Mouse (Mus musculus): ENCODE results near the gene Megf11. TPM values are rescaled to one million over a fixed set of nuclear protein-coding genes. Genes with fewer than 3 reads are reported as not detected.

Megf11 gene
- polyA plus RNA-seq, 1 experiment from 2014 or later: 0.51 TPM

- Histone ChIP-seq H3K9me3 (replicated peaks) (no peaks in the 10 kb centered on the region), H3K4me1 (replicated peaks) (no peaks in the 10 kb centered on the region), H3K27ac (replicated peaks) (no peak overlapping the region), H3K4me3 (replicated peaks) (no peak overlapping the region), H3K36me3 (replicated peaks) (no peaks in the 10 kb centered on the region), H3K27me3 (no peaks in the 10 kb centered on the region), H3K9ac (no peak overlapping the region), H3K4me2 (no peak overlapping the region)
- WGBS (ENCODE audit: insufficient replicate concordance): 62% methylated on average over 7 of the region's 7 CpGs
- no peak for ATAC-seq (ENCODE audit: insufficient read depth)
Observed at GRCm38 (mm10) chr9:64440101-64440500, 54.7 kb downstream of the Megf11 start.

- ATAC-seq (ENCODE audit: insufficient read depth): no peak
- Histone ChIP-seq H3K4me1 (replicated peaks) (peaks cover 25% of the 10 kb centered on the region), H3K4me2 (no peak overlapping the region), H3K27me3 (no peaks in the 10 kb centered on the region), H3K27ac (replicated peaks) (no peak overlapping the region), H3K4me3 (replicated peaks) (no peak overlapping the region), H3K9me3 (replicated peaks) (no peaks in the 10 kb centered on the region), H3K36me3 (replicated peaks) (no peaks in the 10 kb centered on the region), H3K9ac (no peak overlapping the region)
- WGBS (ENCODE audit: insufficient replicate concordance): 74% methylated on average over 1 of the region's 1 CpGs
Observed at GRCm38 (mm10) chr9:64445981-64446380, 60.6 kb downstream of the Megf11 start.

GRCm38 (mm10) chr9:64447070-64447469 lies 61.6 kb downstream of the Megf11 start:
- Histone ChIP-seq H3K9me3 (replicated peaks) (no peaks in the 10 kb centered on the region), H3K4me1 (replicated peaks) (peaks cover 25% of the 10 kb centered on the region), H3K36me3 (replicated peaks) (no peaks in the 10 kb centered on the region), H3K4me3 (replicated peaks) (no peak overlapping the region), H3K4me2 (peak overlapping the region; percentile 20; the same call in 1 of the 2 replicates), H3K27ac (replicated peaks) (peak overlapping the region; percentile 45; the same call in 1 of the 2 replicates), H3K9ac (no peak overlapping the region), H3K27me3 (no peaks in the 10 kb centered on the region)
- ATAC-seq (ENCODE audit: insufficient read depth): peak; percentile 29; the same call in 1 of the 2 replicates
- WGBS (ENCODE audit: insufficient replicate concordance): 32% methylated on average over 6 of the region's 6 CpGs

- ATAC-seq (ENCODE audit: insufficient read depth): peak; percentile 64
- Histone ChIP-seq H3K9me3 (replicated peaks) (no peaks in the 10 kb centered on the region), H3K9ac (peak overlapping the region; percentile 11; the same call in 1 of the 2 replicates), H3K36me3 (replicated peaks) (no peaks in the 10 kb centered on the region), H3K27ac (replicated peaks) (peak overlapping the region; percentile 45), H3K4me1 (replicated peaks) (peaks cover 28% of the 10 kb centered on the region), H3K4me2 (peak overlapping the region; percentile 23), H3K4me3 (replicated peaks) (no peak overlapping the region), H3K27me3 (no peaks in the 10 kb centered on the region)
- WGBS (ENCODE audit: insufficient replicate concordance): 10% methylated on average over 6 of the region's 6 CpGs
Observed at GRCm38 (mm10) chr9:64447522-64447921, 62.1 kb downstream of the Megf11 start.

- no peak overlapping the region for H3K4me2 ChIP-seq
- H3K27ac ChIP-seq (replicated peaks): 0 out of 2 replicates have a peak overlapping the region, but pooled peaks have one; percentile 19
- peaks cover 25% of the 10 kb centered on the region for H3K4me1 ChIP-seq (replicated peaks)
- ATAC-seq (ENCODE audit: insufficient read depth): no peak
- no peak overlapping the region for H3K4me3 ChIP-seq (replicated peaks)
- H3K27me3 ChIP-seq: 0 out of 2 replicates have a peak, but pooled peaks cover 7% of the 10 kb centered on the region
- no peaks in the 10 kb centered on the region for H3K9me3 ChIP-seq (replicated peaks)
- H3K9ac ChIP-seq: no peak overlapping the region
- H3K36me3 ChIP-seq (replicated peaks): no peaks in the 10 kb centered on the region
- WGBS (ENCODE audit: insufficient replicate concordance): 13% methylated on average over 5 of the region's 5 CpGs
Observed at GRCm38 (mm10) chr9:64452769-64453168, 67.3 kb downstream of the Megf11 start.

GRCm38 (mm10) chr9:64454196-64454595 lies 68.8 kb downstream of the Megf11 start:
- Histone ChIP-seq H3K36me3 (replicated peaks) (no peaks in the 10 kb centered on the region), H3K9ac (no peak overlapping the region), H3K4me1 (replicated peaks) (peaks cover 13% of the 10 kb centered on the region), H3K4me3 (replicated peaks) (no peak overlapping the region), H3K27ac (replicated peaks) (no peak overlapping the region), H3K4me2 (no peak overlapping the region), H3K27me3 (0 out of 2 replicates have a peak, but pooled peaks cover 12% of the 10 kb centered on the region), H3K9me3 (replicated peaks) (no peaks in the 10 kb centered on the region)
- no peak for ATAC-seq (ENCODE audit: insufficient read depth)
- 48% methylated on average over 4 of the region's 4 CpGs for WGBS (ENCODE audit: insufficient replicate concordance)

- Histone ChIP-seq H3K27me3 (peaks cover 12% of the 10 kb centered on the region; the same call in 1 of the 2 replicates), H3K36me3 (replicated peaks) (no peaks in the 10 kb centered on the region), H3K9me3 (replicated peaks) (no peaks in the 10 kb centered on the region), H3K4me2 (no peak overlapping the region), H3K4me1 (replicated peaks) (peaks cover 10% of the 10 kb centered on the region), H3K4me3 (replicated peaks) (no peak overlapping the region), H3K9ac (no peak overlapping the region), H3K27ac (replicated peaks) (0 out of 2 replicates have a peak overlapping the region, but pooled peaks have one; percentile 29)
- no peak for ATAC-seq (ENCODE audit: insufficient read depth)
- 36% methylated on average over 9 of the region's 9 CpGs for WGBS (ENCODE audit: insufficient replicate concordance)
Observed at GRCm38 (mm10) chr9:64455910-64456309, 70.5 kb downstream of the Megf11 start.

- no peak for ATAC-seq (ENCODE audit: insufficient read depth)
- no peak overlapping the region for H3K4me3 ChIP-seq (replicated peaks)
- 42% methylated on average over 7 of the region's 7 CpGs for WGBS (ENCODE audit: insufficient replicate concordance)
- no peak overlapping the region for H3K4me2 ChIP-seq
- no peaks in the 10 kb centered on the region for H3K9me3 ChIP-seq (replicated peaks)
- no peak overlapping the region for H3K27ac ChIP-seq (replicated peaks)
- no peak overlapping the region for H3K9ac ChIP-seq
- H3K27me3 ChIP-seq: peaks cover 12% of the 10 kb centered on the region; the same call in 1 of the 2 replicates
- peaks cover 7% of the 10 kb centered on the region for H3K4me1 ChIP-seq (replicated peaks)
- H3K36me3 ChIP-seq (replicated peaks): no peaks in the 10 kb centered on the region
Observed at GRCm38 (mm10) chr9:64457596-64457995, 72.2 kb downstream of the Megf11 start.

GRCm38 (mm10) chr9:64461568-64462308 lies 76.3 kb downstream of the Megf11 start:
- no peak overlapping the region for H3K4me2 ChIP-seq
- H3K27me3 ChIP-seq: peaks cover 5% of the 10 kb centered on the region; the same call in 1 of the 2 replicates
- no peak overlapping the region for H3K27ac ChIP-seq (replicated peaks)
- H3K4me3 ChIP-seq (replicated peaks): no peak overlapping the region
- no peaks in the 10 kb centered on the region for H3K36me3 ChIP-seq (replicated peaks)
- WGBS (ENCODE audit: insufficient replicate concordance): 82% methylated on average over 16 of the region's 16 CpGs
- no peak overlapping the region for H3K9ac ChIP-seq
- no peak for ATAC-seq (ENCODE audit: insufficient read depth)
- H3K9me3 ChIP-seq (replicated peaks): no peaks in the 10 kb centered on the region
- no peaks in the 10 kb centered on the region for H3K4me1 ChIP-seq (replicated peaks)

GRCm38 (mm10) chr9:64462870-64463269 lies 77.4 kb downstream of the Megf11 start:
- H3K4me3 ChIP-seq (replicated peaks): no peak overlapping the region
- H3K27me3 ChIP-seq: peaks cover 5% of the 10 kb centered on the region
- no peak overlapping the region for H3K27ac ChIP-seq (replicated peaks)
- no peak overlapping the region for H3K4me2 ChIP-seq
- H3K4me1 ChIP-seq (replicated peaks): no peaks in the 10 kb centered on the region
- no peaks in the 10 kb centered on the region for H3K9me3 ChIP-seq (replicated peaks)
- no peaks in the 10 kb centered on the region for H3K36me3 ChIP-seq (replicated peaks)
- H3K9ac ChIP-seq: no peak overlapping the region
- no peak for ATAC-seq (ENCODE audit: insufficient read depth)

- ATAC-seq (ENCODE audit: insufficient read depth): no peak
- no peaks in the 10 kb centered on the region for H3K4me1 ChIP-seq (replicated peaks)
- no peaks in the 10 kb centered on the region for H3K36me3 ChIP-seq (replicated peaks)
- no peak overlapping the region for H3K9ac ChIP-seq
- no peak overlapping the region for H3K4me3 ChIP-seq (replicated peaks)
- no peaks in the 10 kb centered on the region for H3K9me3 ChIP-seq (replicated peaks)
- 73% methylated on average over 8 of the region's 8 CpGs for WGBS (ENCODE audit: insufficient replicate concordance)
- H3K27me3 ChIP-seq: no peaks in the 10 kb centered on the region; the same call in 1 of the 2 replicates
- no peak overlapping the region for H3K27ac ChIP-seq (replicated peaks)
- no peak overlapping the region for H3K4me2 ChIP-seq
Observed at GRCm38 (mm10) chr9:64466090-64466489, 80.7 kb downstream of the Megf11 start.
